Mouse (Mus musculus): Measurements from ENCODE around the gene Ttc32. TPM values are rescaled to one million over a fixed set of nuclear protein-coding genes. Genes with fewer than 3 reads are reported as not detected.
A peak's percentile ranks its signal among the peaks of the same experiment; 100 is the strongest.

Ttc32 gene
- total RNA-seq (2021): 10 to 100 TPM; 26.1 to 31.4 TPM
- 13.8 and 15.7 TPM in 2 replicates for polyA plus RNA-seq (2012; rRNA removed)
- long read RNA-seq, transcript Ttc32-201 (3 exons, 1,000 nt): major isoform, 18 of 20 reads
- long read RNA-seq, partial matches to known transcripts: 1 of 20 reads
- long read RNA-seq, other reads (novel, unspliced or antisense): 1 of 20 reads

- under 1% methylated on average over 69 of the region's 69 CpGs for WGBS
- intact Hi-C loops (cut with DNase I): loop anchor here (2.0 kb wide), 1 partner anchor 1361 kb away; the partner anchor contains the start of gene Rdh14
- Histone ChIP-seq H3K4me3 (peak within 1 kb of the TSS; percentile 76), H3K27ac (peak within 1 kb of the TSS; percentile 99), H3K36me3 (ENCODE audit: control insufficient read depth, insufficient read depth, low read length) (no peaks in the 10 kb centered on the region; the same call in 1 of the 2 replicates), H3K27me3 (ENCODE audit: control insufficient read depth, insufficient read depth, low read length) (no peaks in the 10 kb centered on the region), H3K9ac (ENCODE audit: low read depth, low read length) (peak within 1 kb of the TSS; percentile 82), H3K4me1 (ENCODE audit: control insufficient read depth, insufficient read depth, low read length) (no peaks in the 10 kb centered on the region), H3K79me2 (replicated peaks; ENCODE audit: control insufficient read depth, insufficient read depth, low read length) (no peaks in the 10 kb centered on the region)
- DNase-seq: peak; percentile 96 to 97
- peak; percentile 90 for TF ChIP-seq POLR2A (IDR thresholded peaks at IDR 0.05; ENCODE audit: insufficient read depth, low read depth, low read length)
- TF ChIP-seq EP300 (IDR thresholded peaks at IDR 0.05; ENCODE audit: insufficient read depth, low read depth, low read length): peak; percentile 84
- TF ChIP-seq CTCF (IDR thresholded peaks at IDR 0.05): peak; percentile 12; the same call in 1 of the 2 replicates
These were observed at the start of gene Ttc32 for GRCm38 (mm10) chr12:9029888-9030723. Ttc32 (plus strand) TSS chr12:9029997.

DNA sequence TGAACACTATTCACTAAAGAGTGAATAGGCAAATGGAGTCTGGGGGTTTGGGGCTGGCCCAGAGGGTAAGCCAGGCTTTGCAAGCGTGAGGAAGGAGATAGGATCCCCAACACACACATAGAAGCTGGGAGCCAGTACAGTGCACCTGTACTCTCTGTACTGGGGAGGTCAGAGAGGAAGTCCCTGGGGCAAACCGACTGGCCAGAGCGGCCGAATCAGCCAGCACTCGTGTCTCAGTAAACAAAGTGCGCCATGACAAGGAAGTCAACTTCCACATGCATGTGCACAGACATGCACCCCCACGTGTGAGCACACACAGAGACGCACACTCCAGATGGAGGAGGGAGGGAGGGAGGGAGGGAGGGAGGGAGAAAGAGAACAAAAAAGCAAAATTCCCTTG lies 36.6 kb upstream of the Ttc32 start:
- Histone ChIP-seq H3K36me3 (ENCODE audit: control insufficient read depth, insufficient read depth, low read length) (no peaks in the 10 kb centered on the region), H3K4me1 (ENCODE audit: control insufficient read depth, insufficient read depth, low read length) (no peaks in the 10 kb centered on the region), H3K27ac (no peak overlapping the region), H3K9ac (ENCODE audit: low read depth, low read length) (no peak overlapping the region), H3K4me3 (no peak overlapping the region), H3K79me2 (replicated peaks; ENCODE audit: control insufficient read depth, insufficient read depth, low read length) (no peaks in the 10 kb centered on the region), H3K27me3 (ENCODE audit: control insufficient read depth, insufficient read depth, low read length) (no peaks in the 10 kb centered on the region)
- intact Hi-C loops (cut with DNase I): no loop called here
- peak; percentile 20 to 28 for DNase-seq
- WGBS: 47% methylated on average over 8 of the region's 8 CpGs
- TF ChIP-seq CTCF (IDR thresholded peaks at IDR 0.05) (no peak), EP300 (IDR thresholded peaks at IDR 0.05; ENCODE audit: insufficient read depth, low read depth, low read length) (no peak), POLR2A (IDR thresholded peaks at IDR 0.05; ENCODE audit: insufficient read depth, low read depth, low read length) (no peak)

- Histone ChIP-seq H3K79me2 (replicated peaks; ENCODE audit: control insufficient read depth, insufficient read depth, low read length) (no peaks in the 10 kb centered on the region), H3K27me3 (ENCODE audit: control insufficient read depth, insufficient read depth, low read length) (no peaks in the 10 kb centered on the region), H3K4me1 (ENCODE audit: control insufficient read depth, insufficient read depth, low read length) (no peaks in the 10 kb centered on the region), H3K27ac (no peak overlapping the region), H3K36me3 (ENCODE audit: control insufficient read depth, insufficient read depth, low read length) (no peaks in the 10 kb centered on the region), H3K4me3 (no peak overlapping the region), H3K9ac (ENCODE audit: low read depth, low read length) (no peak overlapping the region)
- intact Hi-C loops (cut with DNase I): no loop called here
- 81% methylated on average over 4 of the region's 4 CpGs for WGBS
- TF ChIP-seq EP300 (IDR thresholded peaks at IDR 0.05; ENCODE audit: insufficient read depth, low read depth, low read length): no peak
- TF ChIP-seq CTCF (IDR thresholded peaks at IDR 0.05): no peak
- no peak for TF ChIP-seq POLR2A (IDR thresholded peaks at IDR 0.05; ENCODE audit: insufficient read depth, low read depth, low read length)
- DNase-seq: no peak
These were observed 31.5 kb upstream of the Ttc32 start for GRCm38 (mm10) chr12:8998318-8998717.

- TF ChIP-seq POLR2A (IDR thresholded peaks at IDR 0.05; ENCODE audit: insufficient read depth, low read depth, low read length) (no peak), EP300 (IDR thresholded peaks at IDR 0.05; ENCODE audit: insufficient read depth, low read depth, low read length) (peak; percentile 46; the same call in 1 of the 2 replicates), CTCF (IDR thresholded peaks at IDR 0.05) (peak; percentile 89)
- H3K27me3 ChIP-seq (ENCODE audit: control insufficient read depth, insufficient read depth, low read length): no peaks in the 10 kb centered on the region
- H3K36me3 ChIP-seq (ENCODE audit: control insufficient read depth, insufficient read depth, low read length): no peaks in the 10 kb centered on the region
- H3K4me3 ChIP-seq: no peak overlapping the region
- H3K4me1 ChIP-seq (ENCODE audit: control insufficient read depth, insufficient read depth, low read length): no peaks in the 10 kb centered on the region
- intact Hi-C loops (cut with DNase I): loop anchor here (1.0 to 10.0 kb wide), 4 partner anchors 113 to 367 kb away; partner anchors contain the start of gene Sdc1
- H3K27ac ChIP-seq: no peak overlapping the region
- DNase-seq: peak; percentile 35 to 42
- H3K79me2 ChIP-seq (replicated peaks; ENCODE audit: control insufficient read depth, insufficient read depth, low read length): no peaks in the 10 kb centered on the region
- WGBS: 9% methylated on average over 5 of the region's 5 CpGs
- H3K9ac ChIP-seq (ENCODE audit: low read depth, low read length): no peak overlapping the region
These were observed 27.7 kb upstream of the Ttc32 start for GRCm38 (mm10) chr12:9002038-9002648.

- Histone ChIP-seq H3K79me2 (replicated peaks; ENCODE audit: control insufficient read depth, insufficient read depth, low read length) (no peaks in the 10 kb centered on the region), H3K27ac (no peak overlapping the region), H3K36me3 (ENCODE audit: control insufficient read depth, insufficient read depth, low read length) (no peaks in the 10 kb centered on the region), H3K27me3 (ENCODE audit: control insufficient read depth, insufficient read depth, low read length) (no peaks in the 10 kb centered on the region), H3K9ac (ENCODE audit: low read depth, low read length) (no peak overlapping the region), H3K4me1 (ENCODE audit: control insufficient read depth, insufficient read depth, low read length) (no peaks in the 10 kb centered on the region), H3K4me3 (no peak overlapping the region)
- WGBS: 54% methylated on average over 4 of the region's 4 CpGs
- DNase-seq: no peak
- intact Hi-C loops (cut with DNase I): loop anchor here (10.0 kb wide), 1 partner anchor 372 kb away; no protein-coding TSS in a partner anchor
- TF ChIP-seq EP300 (IDR thresholded peaks at IDR 0.05; ENCODE audit: insufficient read depth, low read depth, low read length): no peak
- TF ChIP-seq POLR2A (IDR thresholded peaks at IDR 0.05; ENCODE audit: insufficient read depth, low read depth, low read length): no peak
- no peak for TF ChIP-seq CTCF (IDR thresholded peaks at IDR 0.05)
These were observed 22.7 kb upstream of the Ttc32 start for GRCm38 (mm10) chr12:9007146-9007545.

Measured in heart, adult 2 months (tissue).